Mouse (Mus musculus) forebrain, postnatal 0 days (tissue): Measurements from ENCODE around the gene Alg6. TPM values are rescaled to one million over a fixed set of nuclear protein-coding genes. Genes with fewer than 3 reads are reported as not detected.

ENCODE experiments used
- ATAC-seq: fragments of 200-750 bp; cut with Nextera tagmentation; 2 replicates; pipeline ENCODE4 v1.8.0; 2017; ENCODE audit warnings: mild to moderate bottlenecking, moderate library complexity
- DNase-seq: peaks from one replicate; pipeline ENCODE4 v3.0.0-alpha.2; 2015
- H3K27ac ChIP-seq: fragments of 300-500 bp; sonication (generic); 2 replicates; pipeline ENCODE4 v1.5.1; 2014; ENCODE audit warnings: low read depth, mild to moderate bottlenecking, antibody characterized with exemption, low read length, moderate library complexity, mixed read lengths
- H3K27me3 ChIP-seq: fragments of 300-500 bp; sonication (generic); 2 replicates; pipeline ENCODE4 v1.6.1; 2014; ENCODE audit warnings: mild to moderate bottlenecking, low read length, mixed read lengths; ENCODE audit not compliant: insufficient read depth
- H3K36me3 ChIP-seq: fragments of 300-500 bp; sonication (generic); 2 replicates; pipeline ENCODE4 v1.6.1; 2014; ENCODE audit warnings: mild to moderate bottlenecking, moderate library complexity; ENCODE audit not compliant: insufficient read depth
- H3K4me1 ChIP-seq: fragments of 300-500 bp; sonication (generic); 2 replicates; pipeline ENCODE4 v1.6.1; 2014; ENCODE audit warnings: antibody characterized with exemption; ENCODE audit not compliant: insufficient read depth
- H3K4me2 ChIP-seq: fragments of 300-500 bp; sonication (generic); 2 replicates; pipeline ENCODE4 v1.6.1; 2014; ENCODE audit warnings: low read depth, mild to moderate bottlenecking, moderate library complexity
- H3K4me3 ChIP-seq: fragments of 300-500 bp; sonication (generic); 2 replicates; pipeline ENCODE4 v1.5.1; 2014; ENCODE audit warnings: low read depth, low read length, mixed read lengths
- H3K9ac ChIP-seq: fragments of 300-500 bp; sonication (generic); 2 replicates; pipeline ENCODE4 v1.6.1; 2014; ENCODE audit warnings: mild to moderate bottlenecking
- H3K9me3 ChIP-seq: fragments of 300-500 bp; sonication (generic); 2 replicates; pipeline ENCODE4 v1.6.1; 2016; ENCODE audit warnings: low read length
- CTCF ChIP-seq: sonication (generic); IDR thresholded peaks from 2 replicates; pipeline ENCODE4 v1.5.1; 2016; ENCODE audit warnings: antibody characterized with exemption, control low read depth, low read depth
- WGBS: fragments of 180-500 bp; shearing (Covaris S2); extraction: QIAGEN DNeasy Blood & Tissue Kit; methylation state at CpG from one replicate; pipeline ENCODE4 v1.1.7; 2014; 5-methylcytosine and 5-hydroxymethylcytosine counted together
- polyA plus RNA-seq: library from polyadenylated mRNA; unstranded; fragments of >200 nt; fragmentation: Nextera tagmentation; extraction: Ambion mirVana; gene quantifications from 2 replicates; pipeline ENCODE4 v1.2.1, GENCODE M21; 2015
- total RNA-seq: library from RNA; depleted of rRNA; stranded (reverse); fragments of >200 nt; gene quantifications from 2 replicates; pipeline ENCODE4 v1.2.3, GENCODE M21; 2014; rRNA removed

Alg6 gene
- total and polyA plus RNA-seq, 2 experiments from 2014 or later, result 9.8 to 18.2 TPM

DNA sequence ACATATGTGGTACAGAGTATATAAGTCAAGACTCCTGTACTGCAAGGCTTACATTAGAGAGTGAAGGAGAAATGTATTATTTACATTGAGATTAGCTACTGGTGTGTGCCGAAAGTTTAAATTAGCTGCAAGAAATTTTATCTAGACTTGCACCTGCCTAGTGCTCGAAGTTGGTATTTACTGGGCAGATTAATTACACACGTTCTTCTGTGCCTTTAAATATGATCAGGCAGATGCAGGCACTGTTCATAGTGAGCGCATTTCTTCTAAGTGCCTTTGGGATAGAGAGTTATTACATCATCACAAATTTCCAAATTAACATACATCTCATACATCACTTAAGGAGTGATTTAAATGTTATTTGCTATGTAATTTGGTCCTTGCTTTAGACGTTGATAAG, 50.8 kb downstream of the Alg6 start:
- TF ChIP-seq CTCF, result no peak
- Histone ChIP-seq H3K36me3 (no peaks in the 10 kb centered on the region), H3K27ac (no peak overlapping the region), H3K4me3 (no peak overlapping the region), H3K4me2 (no peak overlapping the region), H3K4me1 (no peaks in the 10 kb centered on the region), H3K27me3 (no peaks in the 10 kb centered on the region), H3K9me3 (no peaks in the 10 kb centered on the region), H3K9ac (no peak overlapping the region)
- ATAC-seq (no peak), DNase-seq (no peak)
- 77% methylated on average over 5 of the region's 5 CpGs for WGBS

DNA sequence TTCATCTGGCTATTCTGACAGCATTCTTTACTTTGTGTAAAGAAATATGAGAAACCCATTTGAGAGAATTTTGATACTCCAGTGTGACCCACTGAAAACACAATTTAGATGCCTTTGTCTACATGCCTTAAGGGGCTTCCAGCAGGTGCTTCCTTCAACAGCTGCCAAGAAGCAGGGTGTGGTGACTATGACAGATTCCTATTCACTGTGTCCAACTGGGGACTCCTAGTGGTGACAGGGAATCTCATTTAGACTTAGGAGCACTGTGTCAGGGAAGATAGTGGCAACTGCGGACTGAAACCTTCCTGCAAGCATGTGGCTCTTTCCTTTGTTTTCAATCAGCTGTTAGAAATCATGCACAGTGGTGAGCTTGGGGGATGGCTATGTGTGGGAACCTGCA, 51.3 kb downstream of the Alg6 start:
- no peak overlapping the region for H3K27ac ChIP-seq
- no peaks in the 10 kb centered on the region for H3K27me3 ChIP-seq
- ATAC-seq (peak; percentile 51; the same call in 1 of the 2 replicates), DNase-seq (peak; percentile 22)
- H3K36me3 ChIP-seq, result no peaks in the 10 kb centered on the region
- no peak overlapping the region for H3K9ac ChIP-seq
- WGBS, result 30% methylated on average over 1 of the region's 1 CpGs
- no peak overlapping the region for H3K4me3 ChIP-seq
- peak; percentile 53 for TF ChIP-seq CTCF
- H3K9me3 ChIP-seq, result no peaks in the 10 kb centered on the region
- H3K4me2 ChIP-seq, result no peak overlapping the region
- H3K4me1 ChIP-seq, result no peaks in the 10 kb centered on the region

- 89% methylated on average over 5 of the region's 5 CpGs for WGBS
Measured at GRCm38 (mm10) chr4:99770555-99770954, 55.1 kb downstream of the Alg6 start.

GRCm38 (mm10) chr4:99773041-99773440, 57.6 kb downstream of the Alg6 start:
- DNase-seq (no peak), ATAC-seq (no peak)
- Histone ChIP-seq H3K27ac (no peak overlapping the region), H3K4me2 (no peak overlapping the region), H3K36me3 (no peaks in the 10 kb centered on the region), H3K9ac (no peak overlapping the region), H3K4me1 (no peaks in the 10 kb centered on the region), H3K4me3 (no peak overlapping the region), H3K9me3 (no peaks in the 10 kb centered on the region), H3K27me3 (no peaks in the 10 kb centered on the region)
- WGBS, result 48% methylated on average over 1 of the region's 1 CpGs
- no peak for TF ChIP-seq CTCF

More at GRCm38 (mm10) chr4:99770555-99770954, 55.1 kb downstream of the Alg6 start:
- H3K9ac ChIP-seq, result no peak overlapping the region
- no peaks in the 10 kb centered on the region for H3K36me3 ChIP-seq
- no peak for TF ChIP-seq CTCF
- no peaks in the 10 kb centered on the region for H3K27me3 ChIP-seq
- H3K4me3 ChIP-seq, result no peak overlapping the region
- no peaks in the 10 kb centered on the region for H3K4me1 ChIP-seq
- DNase-seq, result no peak
- no peak for ATAC-seq
- no peak overlapping the region for H3K4me2 ChIP-seq
- no peak overlapping the region for H3K27ac ChIP-seq
- no peaks in the 10 kb centered on the region for H3K9me3 ChIP-seq

- H3K9me3 ChIP-seq, result no peaks in the 10 kb centered on the region
- H3K36me3 ChIP-seq, result no peaks in the 10 kb centered on the region
- no peak for ATAC-seq
- 95% methylated on average over 6 of the region's 6 CpGs for WGBS
- no peak overlapping the region for H3K27ac ChIP-seq
- no peaks in the 10 kb centered on the region for H3K27me3 ChIP-seq
- no peak for DNase-seq
- H3K4me3 ChIP-seq, result no peak overlapping the region
- no peak overlapping the region for H3K9ac ChIP-seq
- no peaks in the 10 kb centered on the region for H3K4me1 ChIP-seq
- no peak for TF ChIP-seq CTCF
- H3K4me2 ChIP-seq, result no peak overlapping the region
Measured at GRCm38 (mm10) chr4:99792365-99792764, 76.9 kb downstream of the Alg6 start.

Other genes starting within 250 kb of the Alg6 start
- gene Foxd3, start 59.4 kb upstream of the Alg6 start, total RNA-seq, result 0.81 and 1.2 TPM in 2 replicates
- gene Foxd3, start 59.4 kb upstream of the Alg6 start, polyA plus RNA-seq, result 0.11 and 0.36 TPM in 2 replicates
- 14.7 and 17.1 TPM in 2 replicates for gene Efcab7, start 113.5 kb downstream of the Alg6 start, total RNA-seq
- 11.4 and 12.0 TPM in 2 replicates for gene Efcab7, start 113.5 kb downstream of the Alg6 start, polyA plus RNA-seq
- 52.5 and 73.5 TPM in 2 replicates for gene Pgm1, start 213.8 kb downstream of the Alg6 start, total RNA-seq
- 52.8 and 64.6 TPM in 2 replicates for gene Pgm1, start 213.8 kb downstream of the Alg6 start, polyA plus RNA-seq
- gene Itgb3bp, start 214.1 kb downstream of the Alg6 start, total RNA-seq, result 2.9 and 4.5 TPM in 2 replicates
- gene Itgb3bp, start 214.1 kb downstream of the Alg6 start, polyA plus RNA-seq, result 10.7 and 11.3 TPM in 2 replicates